Mouse (Mus musculus) small intestine, adult 2 months (tissue): ENCODE measurements at regions not wholly inside any gene's neighbourhood (a gene's known extent, or its start where the extent isn't known, plus 50 kb on each side); places are given as distances from the start of the nearest gene placed in this dataset.

Source experiments
- CTCF ChIP-seq: fragments of 200-500 bp; IDR thresholded peaks from 2 replicates; pipeline ENCODE4 v1.5.1; 2012; ENCODE audit warnings: low read depth, mild to moderate bottlenecking, control low read depth, inconsistent platforms, low read length, moderate library complexity, mixed read lengths; ENCODE audit not compliant: insufficient replicate concordance, insufficient read length; ENCODE audit errors: extremely low read depth
- POLR2A ChIP-seq: fragments of 200-500 bp; IDR thresholded peaks from 2 replicates; pipeline ENCODE4 v1.6.1; 2012; ENCODE audit warnings: low read depth, mild to moderate bottlenecking, control low read depth, inconsistent platforms, low read length, moderate library complexity

GRCm38 (mm10) chr4:106129803-106130202 lies 186.2 kb upstream of the Usp24 start:
- TF ChIP-seq CTCF: no peak
- TF ChIP-seq POLR2A: no peak
